Mouse (Mus musculus) gastrocnemius, adult 18-20 months (tissue): Measurements from ENCODE around the gene Srcap. TPM values are rescaled to one million over a fixed set of nuclear protein-coding genes. Genes with fewer than 3 reads are reported as not detected.

Experiments
- DNase-seq: peaks from one replicate; pipeline ENCODE4 v3.0.0; 2021; ENCODE audit warnings: low spot score
- microRNA-seq: library from miRNA; unstranded; fragments of <30 nt; microRNA quantifications from one replicate; pipeline ENCODE4 v1.2.0, GENCODE M21; 2021
- total RNA-seq, 2 experiments: library from RNA; stranded (reverse); gene quantifications; 2 replicates each; pipeline ENCODE4 v1.2.3; 2021

Srcap gene
- total RNA-seq, 2 experiments from 2014 or later: 46.5 to 46.6 TPM

- no peak for DNase-seq
Observed at GRCm38 (mm10) chr7:127573503-127574008, 61.8 kb downstream of the Srcap start.

DNA sequence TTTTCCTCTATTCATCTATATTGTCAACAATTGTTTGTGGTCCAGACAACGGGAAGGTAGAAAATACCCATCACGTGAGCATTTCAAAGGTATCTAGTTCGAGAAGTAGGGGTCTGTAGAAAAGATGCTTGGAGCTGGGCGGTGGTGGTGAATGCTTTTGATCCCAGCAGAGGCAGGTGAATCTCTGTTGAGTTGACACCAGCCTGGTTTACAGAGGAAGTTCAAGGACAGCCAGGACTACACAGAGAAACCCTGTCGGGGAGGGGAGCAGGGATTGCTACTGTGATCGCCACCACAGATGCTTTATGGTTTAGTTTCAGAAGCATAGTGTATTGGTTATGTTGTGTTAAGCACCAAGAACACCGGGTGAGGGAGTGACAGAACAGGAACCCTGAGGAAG lies 62.3 kb downstream of the Srcap start:
- no peak for DNase-seq

GRCm38 (mm10) chr7:127583260-127583659 lies 71.5 kb downstream of the Srcap start:
- no peak for DNase-seq

GRCm38 (mm10) chr7:127585031-127585430 lies 73.2 kb downstream of the Srcap start:
- no peak for DNase-seq

- no peak for DNase-seq
Observed at GRCm38 (mm10) chr7:127586149-127586548, 74.4 kb downstream of the Srcap start.

- DNase-seq: no peak
Observed at GRCm38 (mm10) chr7:127587196-127587595, 75.4 kb downstream of the Srcap start.

DNA sequence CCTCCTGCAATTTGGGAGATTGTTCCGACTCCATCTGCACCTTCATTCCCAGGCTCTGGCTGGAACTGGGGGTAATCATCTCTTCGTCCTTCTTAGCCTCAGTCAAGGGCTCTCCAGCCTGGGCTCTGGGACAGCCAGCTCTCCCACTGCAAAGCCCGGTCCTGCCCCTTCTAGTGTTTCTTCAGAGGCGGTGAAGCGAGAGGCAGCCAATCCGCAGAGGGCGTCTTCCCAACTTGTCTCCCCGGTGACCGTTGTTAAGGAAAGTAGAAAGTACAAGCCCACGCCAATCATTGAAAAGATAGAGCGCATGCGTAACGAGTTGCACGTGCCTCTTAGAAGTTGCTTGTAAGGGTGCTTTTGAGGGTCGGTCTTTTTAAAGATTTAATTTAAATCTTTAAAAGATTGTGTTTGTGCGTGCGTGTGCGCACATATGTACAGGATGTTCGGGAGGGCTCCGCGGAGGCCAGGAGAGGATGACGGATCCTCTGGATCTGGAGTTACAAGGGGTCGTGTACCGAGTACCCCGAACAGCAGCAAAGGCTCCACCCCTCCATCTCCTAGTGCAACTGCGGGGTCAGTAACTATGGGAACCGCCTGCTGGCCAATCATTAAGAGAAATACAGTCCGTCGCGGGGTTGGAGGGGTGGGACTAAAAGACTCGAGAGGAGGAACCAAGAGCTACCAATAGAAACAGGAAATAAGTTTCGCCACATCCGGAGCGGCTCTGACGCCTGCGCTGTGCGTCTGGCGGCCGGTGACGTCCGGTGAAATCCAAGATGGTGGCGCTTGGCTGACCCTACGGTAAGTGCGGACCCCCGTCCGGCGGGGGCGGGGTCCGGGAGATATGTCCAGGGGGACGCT lies 76.5 kb downstream of the Srcap start, which contains the start of the genes Ccdc189 and Rnf40:
Gene Ccdc189 (minus strand): TSS at position 585 of the 861 bp plus-strand sequence.
Gene Rnf40 (plus strand): TSS at position 757 of the 861 bp plus-strand sequence.
- peak; percentile 96 for DNase-seq

DNA sequence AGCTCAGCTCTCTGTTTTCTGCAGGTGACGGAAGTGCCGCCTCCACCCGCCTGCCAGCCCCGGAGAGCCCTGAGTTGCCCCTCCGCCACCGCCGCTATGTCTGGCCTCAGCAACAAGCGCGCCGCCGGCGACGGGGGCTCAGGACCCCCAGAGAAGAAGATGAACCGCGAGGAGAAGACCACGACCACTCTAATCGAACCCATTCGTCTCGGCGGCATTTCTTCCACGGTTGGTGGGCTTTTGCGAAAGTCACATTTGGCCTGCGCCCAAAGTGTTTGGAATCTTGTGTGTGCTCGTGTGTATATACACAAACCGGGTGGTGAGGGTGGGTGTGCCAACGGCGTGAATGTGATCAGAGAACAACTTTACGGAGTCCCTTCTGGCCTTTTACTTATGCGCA lies 77.1 kb downstream of the Srcap start:
- DNase-seq: no peak

GRCm38 (mm10) chr7:127589637-127590036 lies 77.9 kb downstream of the Srcap start:
- no peak for DNase-seq

DNA sequence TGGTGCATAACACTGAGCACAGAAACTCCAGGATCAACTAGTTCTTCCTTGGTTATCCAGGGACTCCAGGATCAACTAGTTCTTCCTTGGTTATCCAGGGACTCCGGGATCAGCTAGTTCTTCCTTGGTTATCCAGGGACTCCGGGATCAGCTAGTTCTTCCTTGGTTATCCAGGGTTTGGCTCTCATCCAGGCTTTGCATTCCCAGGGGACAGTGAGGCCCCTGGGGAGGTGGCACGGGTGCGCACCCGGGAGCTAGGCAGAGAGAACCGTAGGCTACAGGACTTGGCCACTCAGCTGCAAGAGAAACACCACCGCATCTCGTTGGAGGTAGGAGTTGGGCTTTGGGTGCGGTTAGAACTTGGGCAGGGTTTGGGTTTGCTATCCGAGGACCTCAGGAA lies 79.3 kb downstream of the Srcap start:
- DNase-seq: no peak

DNA sequence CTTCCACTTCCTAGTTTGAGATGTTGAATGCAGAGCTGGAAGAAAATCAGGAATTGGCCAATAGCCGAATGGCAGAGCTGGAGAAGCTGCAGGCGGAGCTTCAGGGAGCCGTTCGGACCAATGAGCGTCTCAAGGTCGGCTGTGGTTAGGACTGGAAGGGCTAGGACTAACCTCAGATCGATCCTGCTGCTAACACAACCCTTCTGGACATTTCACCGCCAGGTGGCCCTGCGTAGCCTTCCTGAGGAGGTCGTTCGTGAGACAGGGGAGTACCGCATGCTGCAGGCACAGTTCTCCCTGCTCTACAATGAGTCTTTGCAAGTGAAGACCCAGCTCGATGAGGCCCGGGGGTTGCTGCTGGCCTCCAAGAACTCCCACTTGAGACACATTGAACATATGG lies 80.8 kb downstream of the Srcap start:
- no peak for DNase-seq

- no peak for DNase-seq
Observed at GRCm38 (mm10) chr7:127596747-127597146, 85.0 kb downstream of the Srcap start.

DNA sequence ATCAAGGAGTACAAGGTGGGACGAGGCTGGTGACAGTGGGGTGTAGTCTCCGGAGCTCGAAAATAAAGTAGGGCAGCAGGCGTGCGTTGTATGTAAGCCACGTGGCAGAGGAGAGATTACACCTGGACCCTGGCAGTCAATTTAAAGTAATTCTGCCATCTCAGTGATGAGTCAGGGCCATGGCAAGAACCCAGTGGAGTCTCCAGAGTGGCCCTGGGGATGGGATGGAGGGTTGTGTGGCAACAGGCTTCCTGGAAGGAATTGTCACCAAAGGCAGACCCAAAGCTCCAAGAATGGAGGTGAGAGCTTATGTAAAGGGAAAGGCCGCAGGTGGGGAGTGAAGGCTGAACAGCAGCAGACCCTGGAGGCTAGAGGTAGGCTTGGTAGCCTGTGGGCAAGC lies 88.8 kb downstream of the Srcap start:
- no peak for DNase-seq

DNA sequence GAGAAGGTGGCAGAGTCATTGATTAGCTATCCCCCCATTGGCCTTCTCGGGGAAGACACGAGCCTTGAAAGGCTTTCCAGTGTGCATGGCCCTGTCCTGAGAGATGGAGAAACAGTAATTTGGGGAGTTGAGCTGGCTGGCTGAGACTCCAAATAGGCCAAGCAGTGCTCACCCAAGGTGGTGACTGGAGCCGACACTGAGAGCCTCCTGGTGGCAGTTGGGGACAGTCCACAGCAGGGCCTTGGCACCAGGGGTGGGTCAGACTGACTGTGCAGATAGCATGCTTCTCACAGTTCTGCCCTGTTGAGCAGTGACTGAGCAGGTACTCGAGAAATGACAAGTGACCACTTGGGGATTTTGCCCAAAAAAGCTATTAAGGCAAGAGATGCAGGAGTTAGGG lies 90.0 kb downstream of the Srcap start:
- DNase-seq: no peak

GRCm38 (mm10) chr7:127602903-127603302 lies 91.1 kb downstream of the Srcap start:
- no peak for DNase-seq

GRCm38 (mm10) chr7:127604256-127604655 lies 92.5 kb downstream of the Srcap start:
- no peak for DNase-seq

GRCm38 (mm10) chr7:127607150-127607549 lies 95.4 kb downstream of the Srcap start:
- no peak for DNase-seq

Small RNAs within 50 kb of the gene (microRNA-seq; reads per million reads assigned to microRNA genes)
- gene Gm47278 (not detected), gene Mir7060 (not detected)

Other genes with a start within 250 kb of the Srcap start
- 10 to 100 TPM; 34.7 to 34.9 TPM for gene Sephs2, start 237.9 kb upstream of the Srcap start, total RNA-seq
- under 1 TPM; 0.21 to 0.33 TPM for gene Itgal, start 215.7 kb upstream of the Srcap start, total RNA-seq
- gene Zfp768, start 166.4 kb upstream of the Srcap start, total RNA-seq: 10 to 100 TPM; 36.4 to 41.6 TPM
- 1 to 10 TPM; 2.4 to 2.6 TPM for gene Zfp747, start 135.9 kb upstream of the Srcap start, total RNA-seq
- 1 to 10 TPM; 1.8 to 2.2 TPM for gene 9130019O22Rik, start 124.8 kb upstream of the Srcap start, total RNA-seq
- gene E430018J23Rik, start 118.4 kb upstream of the Srcap start, total RNA-seq: 1 to 10 TPM; 1.7 to 1.8 TPM
- 1 to 10 TPM; 1.6 to 1.9 TPM for gene Zfp764, start 105.2 kb upstream of the Srcap start, total RNA-seq
- 1 to 10 TPM; 1.4 to 2.1 TPM for gene Zfp688, start 89.9 kb upstream of the Srcap start, total RNA-seq
- gene Zfp689, start 62.8 kb upstream of the Srcap start, total RNA-seq: under 1 TPM; 0.76 to 0.82 TPM
- 10 to 100 TPM; 16.5 to 19.4 TPM for gene Prr14, start 52.4 kb upstream of the Srcap start, total RNA-seq
- 10 to 100 TPM; 25.2 to 26.6 TPM for gene Fbrs, start 32.8 kb upstream of the Srcap start, total RNA-seq
- 1 to 10 TPM; 2.8 to 3.8 TPM for gene Gm42715, start 7.6 kb downstream of the Srcap start, total RNA-seq
- gene Tmem265, start 49.4 kb downstream of the Srcap start, total RNA-seq: not detected
- 10 to 100 TPM in 1 of 2 experiments, 1 to 10 TPM in 1; 9.0 to 10.4 TPM for gene Phkg2, start 61.4 kb downstream of the Srcap start, total RNA-seq
- gene Ccdc189, start 76.6 kb downstream of the Srcap start, total RNA-seq: 1 to 10 TPM; 2.9 to 3.3 TPM
- 10 to 100 TPM; 30.5 to 33.4 TPM for gene Rnf40, start 76.8 kb downstream of the Srcap start, total RNA-seq
- 1 to 10 TPM; 7.4 to 9.5 TPM for gene Zfp629, start 103.8 kb downstream of the Srcap start, total RNA-seq
- gene Bcl7c, start 196.9 kb downstream of the Srcap start, total RNA-seq: 10 to 100 TPM; 26.2 to 37.9 TPM
- gene Ctf1, start 200.8 kb downstream of the Srcap start, total RNA-seq: 10 to 100 TPM; 17.3 to 17.5 TPM
- gene Ctf2, start 220.2 kb downstream of the Srcap start, total RNA-seq: not detected
- 1 to 10 TPM; 1.4 to 1.7 TPM for gene Fbxl19, start 232.6 kb downstream of the Srcap start, total RNA-seq